Mouse (Mus musculus) myocyte (in vitro differentiated cells): ENCODE results near the gene Fam104a.

Experiments
- CEBPB ChIP-seq: IDR thresholded peaks from 2 replicates; pipeline ENCODE4 v1.6.1; 2011; ENCODE audit warnings: mild to moderate bottlenecking, moderate library complexity; ENCODE audit not compliant: poor library complexity, insufficient read depth, severe bottlenecking
- MYOD1 ChIP-seq, 3 experiments: IDR thresholded peaks; one replicate each; pipeline ENCODE4 v1.6.1; 2011; ENCODE audit warnings: control low read depth in 2 of 3, low read depth in 2 of 3, mild to moderate bottlenecking in 2 of 3, moderate library complexity in 1 of 3; ENCODE audit not compliant: insufficient read length in 2 of 3, control insufficient read depth in 1 of 3
- POLR2A ChIP-seq: IDR thresholded peaks from one replicate; pipeline ENCODE4 v1.6.1; 2011; ENCODE audit warnings: low read depth, mild to moderate bottlenecking, control low read depth, moderate library complexity; ENCODE audit not compliant: insufficient read length
- SRF ChIP-seq: IDR thresholded peaks from one replicate; pipeline ENCODE4 v1.6.1; 2011; ENCODE audit warnings: low read depth; ENCODE audit not compliant: control insufficient read depth, insufficient read length
- TCF3 ChIP-seq: IDR thresholded peaks from one replicate; pipeline ENCODE4 v1.6.1; 2011; ENCODE audit warnings: low read depth, control low read depth; ENCODE audit not compliant: insufficient read length
- USF1 ChIP-seq: IDR thresholded peaks from one replicate; pipeline ENCODE4 v1.6.1; 2011; ENCODE audit warnings: low read depth, mild to moderate bottlenecking, control low read depth, moderate library complexity

DNA sequence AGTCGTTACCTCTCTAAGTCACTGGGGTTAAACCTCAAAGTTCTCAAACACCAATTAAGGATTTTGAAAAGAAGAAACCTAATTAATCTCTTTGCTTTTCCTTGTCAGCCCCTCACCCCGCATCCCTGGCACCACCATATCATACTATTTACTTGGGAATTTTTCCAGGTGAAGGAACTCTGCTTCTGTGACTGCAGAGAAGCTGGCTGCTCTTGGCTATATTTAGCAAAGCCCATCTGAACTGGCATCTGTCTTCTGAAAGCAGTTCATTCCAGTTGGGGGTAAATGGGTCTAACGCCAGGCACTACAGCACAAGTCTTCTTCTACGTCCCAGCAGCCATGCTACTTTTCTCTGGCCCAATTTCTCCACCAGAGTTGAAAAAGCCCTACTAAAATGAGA, 10.3 kb downstream of the Fam104a start:
- TF ChIP-seq POLR2A = no peak
- TF ChIP-seq SRF = no peak
- no peak for TF ChIP-seq CEBPB
- no peak for TF ChIP-seq TCF3
- no peak for TF ChIP-seq USF1
- no peak for TF ChIP-seq MYOD1 (IDR thresholded peaks at IDR 0.05; ENCODE audit: control insufficient read depth in 1 of 3, insufficient read length in 2 of 3, low read depth in 2 of 3)
